Comparison of ENCODE assay signal across 9 mouse cellular contexts in the genomic region with DNA sequence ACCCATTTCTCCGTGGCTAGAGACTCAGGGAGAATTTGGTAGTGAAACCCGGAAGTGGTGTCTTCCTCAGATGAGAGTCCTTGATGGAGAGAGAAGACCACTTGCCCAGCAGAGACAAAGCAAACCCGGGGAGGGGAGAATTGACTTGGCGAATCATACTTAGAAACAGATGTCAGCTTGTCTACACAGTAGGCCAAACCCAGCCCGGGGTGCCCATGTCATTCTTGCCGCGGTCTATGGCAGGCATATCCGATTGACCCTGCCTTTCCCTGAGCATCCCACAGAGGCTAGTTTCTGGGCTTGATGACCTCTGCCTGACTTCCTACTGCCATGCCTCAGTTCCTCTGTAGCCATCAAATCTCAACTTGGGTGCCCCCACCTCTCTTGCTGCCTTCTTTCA.
DNase-seq lines count a peak whose midpoint lies in the region; ATAC-seq lines count a peak whose summit lies in the region.
"Had no signal": no experiment of that assay in that cellular context is flagged by ENCODE, and none has a peak within 500 bp of the region (broad histone marks: within the 10 kb centered on the region; RNA-seq: fewer than 3 reads in every experiment).

No protein-coding gene starts in this region.

- H3K4me2 ChIP-seq in heart, embryonic 14.5 days (ENCODE audit: low read length) = no peak overlapping the region
- 0 out of 2 replicates have a peak overlapping the region, but pooled peaks have one; percentile 65 for H3K4me2 ChIP-seq in embryonic facial prominence, embryonic 15.5 days (replicated peaks)
- H3K4me2 ChIP-seq in neural tube, embryonic 13.5 days = no peak overlapping the region

- no peaks in the 10 kb centered on the region for H3K27me3 ChIP-seq in heart, embryonic 14.5 days (ENCODE audit: control insufficient read depth, insufficient read depth, low read length)
- H3K27me3 ChIP-seq in megakaryocyte, embryonic 14.5 days (replicated peaks) = peaks cover 2% of the 10 kb centered on the region
- H3K27me3 ChIP-seq in embryonic facial prominence, embryonic 15.5 days = peaks cover 3% of the 10 kb centered on the region; the same call in 1 of the 2 replicates
- peaks cover 9% of the 10 kb centered on the region for H3K27me3 ChIP-seq in neural tube, embryonic 13.5 days

- H3K36me3 ChIP-seq in heart, embryonic 14.5 days (ENCODE audit: control insufficient read depth, insufficient read depth, low read length) = no peaks in the 10 kb centered on the region
- H3K36me3 ChIP-seq in megakaryocyte, embryonic 14.5 days (replicated peaks; ENCODE audit: low read length) = no peaks in the 10 kb centered on the region
- H3K36me3 ChIP-seq in embryonic facial prominence, embryonic 15.5 days = no peaks in the 10 kb centered on the region
- no peaks in the 10 kb centered on the region for H3K36me3 ChIP-seq in neural tube, embryonic 13.5 days

- no peaks in the 10 kb centered on the region for H3K9me3 ChIP-seq in heart, embryonic 14.5 days (ENCODE audit: control insufficient read depth, low read length)
- H3K9me3 ChIP-seq in megakaryocyte, embryonic 14.5 days = no peaks in the 10 kb centered on the region
- H3K9me3 ChIP-seq in embryonic facial prominence, embryonic 15.5 days (replicated peaks) = no peaks in the 10 kb centered on the region
- H3K9me3 ChIP-seq in neural tube, embryonic 13.5 days = no peaks in the 10 kb centered on the region

- no peak overlapping the region for H3K9ac ChIP-seq in heart, embryonic 14.5 days (ENCODE audit: low read length)
- no peak overlapping the region for H3K9ac ChIP-seq in embryonic facial prominence, embryonic 15.5 days
- H3K9ac ChIP-seq in neural tube, embryonic 13.5 days = no peak overlapping the region

- ATAC-seq in heart, embryonic 14.5 days (ENCODE audit: insufficient number of reproducible peaks, insufficient read depth, low FRiP score, low read depth) = no peak
- no peak for ATAC-seq in megakaryocyte, adult 5-6 weeks (ENCODE audit: poor library complexity, severe bottlenecking)
- ATAC-seq in embryonic facial prominence, embryonic 15.5 days (ENCODE audit: insufficient number of reproducible peaks, low FRiP score, low TSS enrichment, low read depth) = no peak
- ATAC-seq in neural tube, embryonic 13.5 days (ENCODE audit: low read depth) = no peak

- H3K4me1 ChIP-seq in heart, embryonic 14.5 days (ENCODE audit: control insufficient read depth in 2 of 2, insufficient read depth in 2 of 2, low read length in 2 of 2) = peaks cover 22 to 24% of the 10 kb centered on the region in 2 experiments
- peaks cover 94% of the 10 kb centered on the region for H3K4me1 ChIP-seq in megakaryocyte, embryonic 14.5 days
- peaks cover 29% of the 10 kb centered on the region for H3K4me1 ChIP-seq in embryonic facial prominence, embryonic 15.5 days
- H3K4me1 ChIP-seq in neural tube, embryonic 13.5 days (replicated peaks) = peaks cover 22% of the 10 kb centered on the region

- H3K4me3 ChIP-seq in heart, embryonic 14.5 days (ENCODE audit: control insufficient read depth in 1 of 2, insufficient read depth in 1 of 2, low read depth in 1 of 2, low read length in 2 of 2) = no peak overlapping the region
- H3K4me3 ChIP-seq in megakaryocyte, embryonic 14.5 days (replicated peaks) = peak overlapping the region; percentile 2
- H3K4me3 ChIP-seq in embryonic facial prominence, embryonic 15.5 days (replicated peaks) = no peak overlapping the region
- H3K4me3 ChIP-seq in neural tube, embryonic 13.5 days = no peak overlapping the region

- peak overlapping the region; percentile 98 to 99 for H3K27ac ChIP-seq in heart, embryonic 14.5 days (replicated peaks in 1 of 2; ENCODE audit: control insufficient read depth in 1 of 2, insufficient read depth in 1 of 2, low read depth in 2 of 2, low read length in 2 of 2)
- H3K27ac ChIP-seq in embryonic facial prominence, embryonic 15.5 days (replicated peaks) = peak overlapping the region; percentile 99
- peak overlapping the region; percentile 96; the same call in 1 of the 2 replicates for H3K27ac ChIP-seq in neural tube, embryonic 13.5 days (replicated peaks)

- WGBS in heart, embryonic 14.5 days = 83% methylated on average over 8 of the region's 8 CpGs
- 68% methylated on average over 8 of the region's 8 CpGs for WGBS in embryonic facial prominence, embryonic 15.5 days
- 87% methylated on average over 8 of the region's 8 CpGs for WGBS in neural tube, embryonic 13.5 days

- DNase-seq in heart, adult 8-10 months (ENCODE audit: low spot score) = no peak
- no peak for DNase-seq in thymus, postnatal 10 days (ENCODE audit: low spot score in 2 of 2)
- DNase-seq in urinary bladder, postnatal 36 days (ENCODE audit: low spot score in 2 of 2) = no peak
- DNase-seq: kidney, adult 18-20 months had no signal
